Mouse (Mus musculus): ENCODE data around the gene Galnt17. TPM values are rescaled to one million over a fixed set of nuclear protein-coding genes. Genes with fewer than 3 reads are reported as not detected.

Gene Galnt17
- polyA plus RNA-seq, 1 experiment from 2014 or later, result 0.08 TPM

- no peak overlapping the region for H3K27ac ChIP-seq (ENCODE audit: low read length)
- H3K9me3 ChIP-seq (replicated peaks; ENCODE audit: control insufficient read depth, low read length), result no peaks in the 10 kb centered on the region; the same call in none of the 2 replicates
- H3K4me3 ChIP-seq (ENCODE audit: low read depth, low read length), result no peak overlapping the region
- no peaks in the 10 kb centered on the region for H3K4me1 ChIP-seq (ENCODE audit: control insufficient read depth, low read depth, low read length)
- 67% methylated on average over 8 of the region's 8 CpGs for WGBS (ENCODE audit: insufficient replicate concordance)
- no peak overlapping the region for H3K4me2 ChIP-seq (ENCODE audit: low read depth, low read length)
- H3K9ac ChIP-seq (ENCODE audit: low read depth, low read length), result no peak overlapping the region
- no peaks in the 10 kb centered on the region for H3K36me3 ChIP-seq (ENCODE audit: control insufficient read depth, insufficient read depth)
- ATAC-seq (ENCODE audit: low read depth), result no peak
- H3K27me3 ChIP-seq (ENCODE audit: control insufficient read depth, insufficient read depth, low read depth, low read length), result no peaks in the 10 kb centered on the region
Observed at GRCm38 (mm10) chr5:131120296-131120840, 187.9 kb downstream of the Galnt17 start.

DNA sequence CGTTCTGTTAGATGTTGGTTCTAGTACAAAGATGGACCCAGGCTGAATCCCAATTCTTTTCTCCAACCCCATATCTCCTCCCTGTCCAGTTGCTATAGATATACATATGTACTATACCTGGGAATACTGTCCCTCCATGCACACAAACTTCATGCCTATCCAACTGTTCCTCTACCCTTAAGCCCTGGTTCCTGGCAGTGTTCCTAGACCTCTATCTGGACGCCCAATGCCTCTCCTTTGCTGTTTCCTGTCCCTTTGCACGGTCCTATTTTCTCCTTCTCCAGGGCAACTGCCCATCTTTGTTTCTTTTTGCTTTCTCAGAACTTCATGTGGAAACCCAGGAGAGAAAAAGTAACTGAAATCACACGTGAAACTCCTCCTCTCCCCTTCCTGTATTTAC lies 188.4 kb downstream of the Galnt17 start:
- Histone ChIP-seq H3K4me2 (ENCODE audit: low read depth, low read length) (no peak overlapping the region), H3K36me3 (ENCODE audit: control insufficient read depth, insufficient read depth) (no peaks in the 10 kb centered on the region), H3K4me3 (ENCODE audit: low read depth, low read length) (no peak overlapping the region), H3K27ac (ENCODE audit: low read length) (no peak overlapping the region), H3K9ac (ENCODE audit: low read depth, low read length) (no peak overlapping the region), H3K4me1 (ENCODE audit: control insufficient read depth, low read depth, low read length) (no peaks in the 10 kb centered on the region), H3K27me3 (ENCODE audit: control insufficient read depth, insufficient read depth, low read depth, low read length) (no peaks in the 10 kb centered on the region), H3K9me3 (replicated peaks; ENCODE audit: control insufficient read depth, low read length) (no peaks in the 10 kb centered on the region; the same call in none of the 2 replicates)
- no peak for ATAC-seq (ENCODE audit: low read depth)
- WGBS (ENCODE audit: insufficient replicate concordance), result 47% methylated on average over 4 of the region's 4 CpGs

GRCm38 (mm10) chr5:131117391-131118040 lies 190.8 kb downstream of the Galnt17 start:
- Histone ChIP-seq H3K4me1 (ENCODE audit: control insufficient read depth, low read depth, low read length) (no peaks in the 10 kb centered on the region), H3K27ac (ENCODE audit: low read length) (no peak overlapping the region), H3K9ac (ENCODE audit: low read depth, low read length) (no peak overlapping the region), H3K36me3 (ENCODE audit: control insufficient read depth, insufficient read depth) (no peaks in the 10 kb centered on the region), H3K4me2 (ENCODE audit: low read depth, low read length) (no peak overlapping the region), H3K27me3 (ENCODE audit: control insufficient read depth, insufficient read depth, low read depth, low read length) (no peaks in the 10 kb centered on the region), H3K4me3 (ENCODE audit: low read depth, low read length) (no peak overlapping the region), H3K9me3 (replicated peaks; ENCODE audit: control insufficient read depth, low read length) (no peaks in the 10 kb centered on the region; the same call in 1 of the 2 replicates)
- 68% methylated on average over 5 of the region's 5 CpGs for WGBS (ENCODE audit: insufficient replicate concordance)
- ATAC-seq (ENCODE audit: low read depth), result no peak

DNA sequence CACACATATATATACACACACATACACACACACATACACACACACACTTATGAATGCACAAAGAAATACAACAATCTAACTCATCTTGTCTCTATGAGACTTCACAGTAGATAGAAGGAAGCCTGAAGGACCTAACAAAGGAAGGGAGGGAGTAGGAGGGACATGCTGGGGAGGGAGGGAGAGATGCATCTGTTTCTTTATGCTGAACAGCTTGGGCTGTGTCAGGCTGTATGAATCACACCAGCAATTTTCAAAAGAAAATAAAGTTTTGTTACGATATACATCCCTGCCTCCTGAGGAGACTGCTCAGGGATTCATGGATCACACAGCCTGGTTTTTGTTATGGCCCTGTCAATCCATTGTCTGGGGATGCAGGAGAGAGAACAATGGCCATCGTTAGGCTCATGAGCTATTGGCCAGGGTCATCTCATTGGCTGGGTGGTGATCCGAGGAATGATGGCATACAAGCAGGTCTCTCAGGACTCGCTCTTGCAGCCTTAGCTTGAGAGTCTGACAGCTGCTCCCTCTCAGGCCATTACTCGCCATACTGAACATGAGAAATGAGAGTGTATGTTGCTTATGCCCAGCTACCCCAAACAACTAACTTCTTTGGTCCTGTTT lies 194.3 kb downstream of the Galnt17 start:
- H3K27ac ChIP-seq (ENCODE audit: low read length), result no peak overlapping the region
- no peak overlapping the region for H3K9ac ChIP-seq (ENCODE audit: low read depth, low read length)
- H3K9me3 ChIP-seq (replicated peaks; ENCODE audit: control insufficient read depth, low read length), result no peaks in the 10 kb centered on the region; the same call in 1 of the 2 replicates
- 56% methylated on average over 5 of the region's 5 CpGs for WGBS (ENCODE audit: insufficient replicate concordance)
- no peak overlapping the region for H3K4me2 ChIP-seq (ENCODE audit: low read depth, low read length)
- no peaks in the 10 kb centered on the region for H3K36me3 ChIP-seq (ENCODE audit: control insufficient read depth, insufficient read depth)
- no peaks in the 10 kb centered on the region for H3K4me1 ChIP-seq (ENCODE audit: control insufficient read depth, low read depth, low read length)
- no peak for ATAC-seq (ENCODE audit: low read depth)
- no peak overlapping the region for H3K4me3 ChIP-seq (ENCODE audit: low read depth, low read length)
- H3K27me3 ChIP-seq (ENCODE audit: control insufficient read depth, insufficient read depth, low read depth, low read length), result no peaks in the 10 kb centered on the region

- Histone ChIP-seq H3K9ac (ENCODE audit: low read depth, low read length) (no peak overlapping the region), H3K4me1 (ENCODE audit: control insufficient read depth, low read depth, low read length) (no peaks in the 10 kb centered on the region), H3K27me3 (ENCODE audit: control insufficient read depth, insufficient read depth, low read depth, low read length) (no peaks in the 10 kb centered on the region), H3K9me3 (replicated peaks; ENCODE audit: control insufficient read depth, low read length) (no peaks in the 10 kb centered on the region; the same call in 1 of the 2 replicates), H3K36me3 (ENCODE audit: control insufficient read depth, insufficient read depth) (no peaks in the 10 kb centered on the region), H3K4me2 (ENCODE audit: low read depth, low read length) (no peak overlapping the region), H3K4me3 (ENCODE audit: low read depth, low read length) (no peak overlapping the region), H3K27ac (ENCODE audit: low read length) (no peak overlapping the region)
- no peak for ATAC-seq (ENCODE audit: low read depth)
- WGBS (ENCODE audit: insufficient replicate concordance), result 39% methylated on average over 1 of the region's 1 CpGs
Observed at GRCm38 (mm10) chr5:131107188-131107587, 201.1 kb downstream of the Galnt17 start.

DNA sequence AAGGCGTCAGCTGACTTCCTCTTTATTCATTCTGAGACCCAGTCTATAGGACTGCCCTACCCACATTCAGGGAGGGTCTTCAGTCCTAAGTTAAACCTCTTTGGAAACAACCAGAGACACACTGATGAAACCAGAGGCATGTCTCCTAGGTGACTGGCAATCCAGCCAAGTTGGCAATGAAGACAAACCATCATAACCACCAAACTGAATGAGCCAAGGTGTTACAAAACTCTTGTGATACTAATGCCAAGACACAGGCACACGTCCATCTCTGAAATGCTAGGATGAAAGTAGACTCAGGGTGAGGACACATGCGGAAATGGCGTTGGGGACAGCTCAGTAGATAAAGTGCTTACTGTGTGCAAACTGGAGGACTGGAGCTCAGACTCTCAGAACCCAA lies 211.5 kb downstream of the Galnt17 start:
- no peak overlapping the region for H3K9ac ChIP-seq (ENCODE audit: low read depth, low read length)
- H3K27ac ChIP-seq (ENCODE audit: low read length), result no peak overlapping the region
- no peaks in the 10 kb centered on the region for H3K36me3 ChIP-seq (ENCODE audit: control insufficient read depth, insufficient read depth)
- no peak overlapping the region for H3K4me2 ChIP-seq (ENCODE audit: low read depth, low read length)
- H3K4me3 ChIP-seq (ENCODE audit: low read depth, low read length), result no peak overlapping the region
- H3K27me3 ChIP-seq (ENCODE audit: control insufficient read depth, insufficient read depth, low read depth, low read length), result no peaks in the 10 kb centered on the region
- WGBS (ENCODE audit: insufficient replicate concordance), result 64% methylated on average over 4 of the region's 4 CpGs
- H3K4me1 ChIP-seq (ENCODE audit: control insufficient read depth, low read depth, low read length), result no peaks in the 10 kb centered on the region
- no peak for ATAC-seq (ENCODE audit: low read depth)
- H3K9me3 ChIP-seq (replicated peaks; ENCODE audit: control insufficient read depth, low read length), result no peaks in the 10 kb centered on the region; the same call in none of the 2 replicates

- no peak overlapping the region for H3K4me3 ChIP-seq (ENCODE audit: low read depth, low read length)
- H3K4me2 ChIP-seq (ENCODE audit: low read depth, low read length), result no peak overlapping the region
- no peak overlapping the region for H3K9ac ChIP-seq (ENCODE audit: low read depth, low read length)
- H3K9me3 ChIP-seq (replicated peaks; ENCODE audit: control insufficient read depth, low read length), result no peaks in the 10 kb centered on the region; the same call in none of the 2 replicates
- H3K36me3 ChIP-seq (ENCODE audit: control insufficient read depth, insufficient read depth), result no peaks in the 10 kb centered on the region
- H3K27ac ChIP-seq (ENCODE audit: low read length), result no peak overlapping the region
- no peaks in the 10 kb centered on the region for H3K27me3 ChIP-seq (ENCODE audit: control insufficient read depth, insufficient read depth, low read depth, low read length)
- WGBS (ENCODE audit: insufficient replicate concordance), result 61% methylated on average over 1 of the region's 1 CpGs
- ATAC-seq (ENCODE audit: low read depth), result no peak
- H3K4me1 ChIP-seq (ENCODE audit: control insufficient read depth, low read depth, low read length), result no peaks in the 10 kb centered on the region
Observed at GRCm38 (mm10) chr5:131095635-131096034, 212.7 kb downstream of the Galnt17 start.

DNA sequence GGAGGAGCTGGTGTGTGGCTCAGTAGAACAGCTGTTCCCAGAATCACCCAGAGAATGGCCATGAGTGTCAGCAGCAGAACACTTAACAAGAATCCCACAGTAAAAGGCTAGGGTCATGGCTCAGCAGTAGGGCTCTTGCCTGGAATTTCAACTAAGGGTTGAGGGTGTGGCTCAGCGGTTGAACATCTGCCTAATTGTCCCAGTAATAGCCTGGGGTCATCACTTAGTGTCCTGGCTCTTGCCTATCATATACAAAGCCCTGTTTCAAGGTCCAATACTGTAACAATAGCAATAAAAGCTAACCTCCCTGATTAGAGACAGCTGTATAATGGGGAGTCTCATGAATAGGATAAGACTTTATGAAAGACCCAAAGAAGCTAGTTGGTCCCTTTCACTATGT lies 213.5 kb downstream of the Galnt17 start:
- no peaks in the 10 kb centered on the region; the same call in none of the 2 replicates for H3K9me3 ChIP-seq (replicated peaks; ENCODE audit: control insufficient read depth, low read length)
- ATAC-seq (ENCODE audit: low read depth), result no peak
- no peaks in the 10 kb centered on the region for H3K36me3 ChIP-seq (ENCODE audit: control insufficient read depth, insufficient read depth)
- no peak overlapping the region for H3K4me3 ChIP-seq (ENCODE audit: low read depth, low read length)
- H3K27ac ChIP-seq (ENCODE audit: low read length), result no peak overlapping the region
- no peak overlapping the region for H3K4me2 ChIP-seq (ENCODE audit: low read depth, low read length)
- no peak overlapping the region for H3K9ac ChIP-seq (ENCODE audit: low read depth, low read length)
- WGBS (ENCODE audit: insufficient replicate concordance), result 48% methylated on average over 1 of the region's 1 CpGs
- H3K4me1 ChIP-seq (ENCODE audit: control insufficient read depth, low read depth, low read length), result no peaks in the 10 kb centered on the region
- no peaks in the 10 kb centered on the region for H3K27me3 ChIP-seq (ENCODE audit: control insufficient read depth, insufficient read depth, low read depth, low read length)

DNA sequence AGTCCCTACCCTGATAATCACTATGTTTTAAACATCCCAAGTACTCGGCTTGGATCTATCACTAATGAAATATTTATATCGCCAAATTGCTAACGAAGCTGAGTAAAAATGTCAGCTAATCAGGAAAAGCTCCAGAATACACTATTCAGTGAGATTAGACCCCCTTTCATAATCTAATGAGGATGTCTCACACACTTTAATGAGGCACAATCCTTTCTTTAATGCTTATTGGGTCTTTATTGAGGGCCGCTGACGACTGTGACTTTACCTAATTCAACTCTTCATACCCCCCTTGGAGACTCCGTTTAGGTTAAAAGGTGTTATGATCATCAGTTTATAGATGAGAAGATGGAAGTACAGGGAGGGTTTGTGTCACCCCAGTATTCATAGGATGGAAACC lies 214.2 kb downstream of the Galnt17 start:
- no peaks in the 10 kb centered on the region for H3K4me1 ChIP-seq (ENCODE audit: control insufficient read depth, low read depth, low read length)
- WGBS (ENCODE audit: insufficient replicate concordance), result 60% methylated on average over 6 of the region's 6 CpGs
- H3K4me3 ChIP-seq (ENCODE audit: low read depth, low read length), result no peak overlapping the region
- no peak overlapping the region for H3K4me2 ChIP-seq (ENCODE audit: low read depth, low read length)
- no peaks in the 10 kb centered on the region; the same call in none of the 2 replicates for H3K9me3 ChIP-seq (replicated peaks; ENCODE audit: control insufficient read depth, low read length)
- H3K9ac ChIP-seq (ENCODE audit: low read depth, low read length), result no peak overlapping the region
- H3K27ac ChIP-seq (ENCODE audit: low read length), result no peak overlapping the region
- H3K27me3 ChIP-seq (ENCODE audit: control insufficient read depth, insufficient read depth, low read depth, low read length), result no peaks in the 10 kb centered on the region
- no peak for ATAC-seq (ENCODE audit: low read depth)
- no peaks in the 10 kb centered on the region for H3K36me3 ChIP-seq (ENCODE audit: control insufficient read depth, insufficient read depth)

Measured in liver, embryonic 16.5 days (tissue).